Mouse (Mus musculus) lung, adult 2 months (tissue): ENCODE measurements around the gene Selenok.

Experiments
- CTCF ChIP-seq: fragments of 200-500 bp; IDR thresholded peaks from 2 replicates; pipeline ENCODE4 v1.5.1; 2011; ENCODE audit warnings: mild to moderate bottlenecking, low read length, control low read depth; ENCODE audit not compliant: insufficient read depth
- POLR2A ChIP-seq: fragments of 200-500 bp; IDR thresholded peaks from 2 replicates; pipeline ENCODE4 v1.6.1; 2011; ENCODE audit warnings: low read depth, mild to moderate bottlenecking, control low read depth, low read length, borderline replicate concordance; ENCODE audit errors: extremely low read depth

DNA sequence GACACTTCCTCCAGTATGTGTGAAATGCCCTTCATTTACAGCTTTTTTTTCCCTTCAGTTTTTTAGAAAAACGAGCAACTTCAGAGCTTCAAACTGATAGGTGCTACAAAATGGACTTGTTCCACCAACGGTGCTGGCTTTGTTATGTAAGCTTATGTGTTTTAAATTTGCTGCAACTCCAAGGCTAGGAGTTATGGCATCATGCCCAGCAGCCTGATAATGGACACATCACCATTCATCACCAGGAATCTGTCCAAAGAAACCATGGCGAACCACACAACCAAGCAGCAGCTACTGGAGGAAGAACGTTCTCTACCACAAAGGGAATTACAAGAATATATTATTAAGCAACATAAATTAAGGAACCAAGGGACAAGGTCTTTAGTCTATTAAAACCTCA lies 39.1 kb upstream of the Selenok start:
- no peak for TF ChIP-seq POLR2A
- TF ChIP-seq CTCF, result no peak
